Mouse (Mus musculus) monocyte, adult 5-6 weeks (primary cell): ENCODE results near the gene Ap1m1. TPM values are rescaled to one million over a fixed set of nuclear protein-coding genes. Genes with fewer than 3 reads are reported as not detected.

Experiments used
- ATAC-seq: fragments of 153-309, 156-312 bp; replicated peaks from 2 replicates; pipeline ENCODE4 v1.8.0; 2017; ENCODE audit warnings: mild to moderate bottlenecking; ENCODE audit not compliant: low TSS enrichment, insufficient number of reproducible peaks, severe bottlenecking, poor library complexity, low FRiP score
- total RNA-seq: library from RNA; stranded (forward); fragments of 200-1000, 200-491, 200-594 nt; gene quantifications from 3 replicates; pipeline ENCODE4 v1.2.3, GENCODE M21; 2017

Ap1m1 gene
- total RNA-seq, 1 experiment from 2014 or later, result 76.3 TPM

GRCm38 (mm10) chr8:72277244-72277643 is 37.4 kb downstream of the Ap1m1 start:
- no peak for ATAC-seq

GRCm38 (mm10) chr8:72279151-72279550 is 39.3 kb downstream of the Ap1m1 start:
- no peak for ATAC-seq

GRCm38 (mm10) chr8:72281634-72282033 is 41.8 kb downstream of the Ap1m1 start:
- ATAC-seq, result 0 out of 2 replicates have a peak, but pooled peaks have one; percentile 41

GRCm38 (mm10) chr8:72285285-72285684 is 45.5 kb downstream of the Ap1m1 start:
- ATAC-seq, result no peak

GRCm38 (mm10) chr8:72289051-72289450 is 49.2 kb downstream of the Ap1m1 start:
- no peak for ATAC-seq

GRCm38 (mm10) chr8:72291104-72291503 is 51.3 kb downstream of the Ap1m1 start:
- ATAC-seq, result no peak

- ATAC-seq, result no peak
These were observed 53.5 kb downstream of the Ap1m1 start for GRCm38 (mm10) chr8:72293309-72293708.

GRCm38 (mm10) chr8:72295125-72295524 is 55.3 kb downstream of the Ap1m1 start:
- no peak for ATAC-seq

GRCm38 (mm10) chr8:72295679-72296078 is 55.9 kb downstream of the Ap1m1 start:
- ATAC-seq, result peak; percentile 85

GRCm38 (mm10) chr8:72296561-72296960 is 56.7 kb downstream of the Ap1m1 start:
- ATAC-seq, result no peak

GRCm38 (mm10) chr8:72298928-72299327 is 59.1 kb downstream of the Ap1m1 start:
- ATAC-seq, result no peak

GRCm38 (mm10) chr8:72300654-72301400 is 61.0 kb downstream of the Ap1m1 start:
- ATAC-seq, result no peak

- no peak for ATAC-seq
These were observed 61.7 kb downstream of the Ap1m1 start for GRCm38 (mm10) chr8:72301497-72301896.

- ATAC-seq, result peak; percentile 24
These were observed 63.3 kb downstream of the Ap1m1 start for GRCm38 (mm10) chr8:72302986-72303612.

- ATAC-seq, result peak; percentile 87
These were observed 63.8 kb downstream of the Ap1m1 start for GRCm38 (mm10) chr8:72303633-72304032.

- ATAC-seq, result no peak
These were observed 65.5 kb downstream of the Ap1m1 start, which contains the start of gene Gm10282 for GRCm38 (mm10) chr8:72305210-72305905. Gm10282 (minus strand) TSS chr8:72305260.

- no peak for ATAC-seq
These were observed 67.1 kb downstream of the Ap1m1 start for GRCm38 (mm10) chr8:72306913-72307312.
